Mouse (Mus musculus) heart, embryonic 15.5 days (tissue): ENCODE results near the gene Trpm8. TPM values are rescaled to one million over a fixed set of nuclear protein-coding genes. Genes with fewer than 3 reads are reported as not detected.
A peak's percentile ranks its signal among the peaks of the same experiment; 100 is the strongest.

Experiments used
- ATAC-seq: fragments of 200-750 bp; cut with Nextera tagmentation; replicated peaks from 2 replicates; pipeline ENCODE4 v1.8.0; 2017; ENCODE audit warnings: low read depth, moderate TSS enrichment; ENCODE audit not compliant: insufficient number of reproducible peaks, insufficient read depth, low FRiP score
- H3K27ac ChIP-seq: fragments of 300-500 bp; sonication (generic); 2 replicates; pipeline ENCODE4 v1.5.1; 2015; ENCODE audit warnings: mild to moderate bottlenecking, inconsistent platforms
- H3K27me3 ChIP-seq: fragments of 300-500 bp; sonication (generic); 2 replicates; pipeline ENCODE4 v1.6.1; 2015; ENCODE audit warnings: inconsistent platforms
- H3K36me3 ChIP-seq: fragments of 300-500 bp; sonication (generic); 2 replicates; pipeline ENCODE4 v1.6.1; 2015; ENCODE audit warnings: mild to moderate bottlenecking, inconsistent platforms
- H3K4me1 ChIP-seq: fragments of 300-500 bp; sonication (generic); replicated peaks from 2 replicates; pipeline ENCODE4 v1.6.1; 2015; ENCODE audit warnings: inconsistent platforms
- H3K4me2 ChIP-seq: fragments of 300-500 bp; sonication (generic); 2 replicates; pipeline ENCODE4 v1.6.1; 2015; ENCODE audit warnings: inconsistent platforms, mild to moderate bottlenecking, moderate library complexity
- H3K4me3 ChIP-seq: fragments of 300-500 bp; sonication (generic); 2 replicates; pipeline ENCODE4 v1.5.1; 2015; ENCODE audit warnings: mild to moderate bottlenecking, inconsistent platforms
- H3K9ac ChIP-seq: fragments of 300-500 bp; sonication (generic); 2 replicates; pipeline ENCODE4 v1.6.1; 2015; ENCODE audit warnings: mild to moderate bottlenecking, inconsistent platforms
- H3K9me3 ChIP-seq: fragments of 300-500 bp; sonication (generic); replicated peaks from 2 replicates; pipeline ENCODE4 v1.6.1; 2016; ENCODE audit warnings: inconsistent platforms
- WGBS: fragments of 180-500 bp; shearing (Covaris S2); methylation state at CpG from one replicate; pipeline ENCODE4 v1.1.7; 2015; ENCODE audit warnings: mixed read lengths; 5-methylcytosine and 5-hydroxymethylcytosine counted together
- polyA plus RNA-seq: library from polyadenylated mRNA; unstranded; fragments of >200 nt; fragmentation: Nextera tagmentation; extraction: Ambion mirVana; gene quantifications from 2 replicates; pipeline ENCODE4 v1.2.1, GENCODE M21; 2015

Gene Trpm8
- polyA plus RNA-seq, 1 experiment from 2014 or later: not detected

- 72% methylated on average over 7 of the region's 7 CpGs for WGBS
- Histone ChIP-seq H3K9ac (no peak overlapping the region), H3K27ac (no peak overlapping the region), H3K36me3 (no peaks in the 10 kb centered on the region), H3K4me1 (no peaks in the 10 kb centered on the region), H3K4me2 (no peak overlapping the region), H3K4me3 (no peak overlapping the region), H3K9me3 (peaks cover 42% of the 10 kb centered on the region), H3K27me3 (no peaks in the 10 kb centered on the region)
- ATAC-seq: peak; percentile 0; the same call in 1 of the 2 replicates
These were observed 27.9 kb upstream of the Trpm8 start for GRCm38 (mm10) chr1:88249596-88249995.

- no peaks in the 10 kb centered on the region for H3K27me3 ChIP-seq
- H3K36me3 ChIP-seq: no peaks in the 10 kb centered on the region
- 73% methylated on average over 5 of the region's 5 CpGs for WGBS
- no peaks in the 10 kb centered on the region for H3K4me1 ChIP-seq
- no peak overlapping the region for H3K4me2 ChIP-seq
- no peak overlapping the region for H3K4me3 ChIP-seq
- H3K9me3 ChIP-seq: peaks cover 38% of the 10 kb centered on the region
- no peak overlapping the region for H3K27ac ChIP-seq
- no peak overlapping the region for H3K9ac ChIP-seq
- ATAC-seq: no peak
These were observed 27.4 kb upstream of the Trpm8 start for GRCm38 (mm10) chr1:88250023-88250422.

GRCm38 (mm10) chr1:88253106-88253505 is 24.4 kb upstream of the Trpm8 start:
- no peak overlapping the region for H3K4me3 ChIP-seq
- H3K27me3 ChIP-seq: no peaks in the 10 kb centered on the region
- 66% methylated on average over 8 of the region's 8 CpGs for WGBS
- peaks cover 33% of the 10 kb centered on the region for H3K9me3 ChIP-seq
- no peaks in the 10 kb centered on the region for H3K36me3 ChIP-seq
- no peak overlapping the region for H3K9ac ChIP-seq
- no peak overlapping the region for H3K27ac ChIP-seq
- ATAC-seq: no peak
- no peaks in the 10 kb centered on the region for H3K4me1 ChIP-seq
- no peak overlapping the region for H3K4me2 ChIP-seq

GRCm38 (mm10) chr1:88253540-88253939 is 23.9 kb upstream of the Trpm8 start:
- no peaks in the 10 kb centered on the region for H3K4me1 ChIP-seq
- H3K9me3 ChIP-seq: peaks cover 33% of the 10 kb centered on the region
- H3K36me3 ChIP-seq: no peaks in the 10 kb centered on the region
- H3K4me3 ChIP-seq: no peak overlapping the region
- WGBS: 64% methylated on average over 6 of the region's 6 CpGs
- H3K27ac ChIP-seq: no peak overlapping the region
- H3K27me3 ChIP-seq: no peaks in the 10 kb centered on the region
- H3K4me2 ChIP-seq: no peak overlapping the region
- H3K9ac ChIP-seq: no peak overlapping the region
- ATAC-seq: no peak

- Histone ChIP-seq H3K4me1 (peaks cover 10% of the 10 kb centered on the region), H3K4me3 (no peak overlapping the region), H3K9ac (no peak overlapping the region), H3K36me3 (no peaks in the 10 kb centered on the region), H3K27me3 (no peaks in the 10 kb centered on the region), H3K4me2 (no peak overlapping the region), H3K27ac (no peak overlapping the region), H3K9me3 (peaks cover 22% of the 10 kb centered on the region)
- ATAC-seq: no peak
- 80% methylated on average over 12 of the region's 12 CpGs for WGBS
These were observed 22.5 kb upstream of the Trpm8 start for GRCm38 (mm10) chr1:88254793-88255465.

- H3K9ac ChIP-seq: no peak overlapping the region
- H3K9me3 ChIP-seq: peaks cover 16% of the 10 kb centered on the region
- H3K27me3 ChIP-seq: no peaks in the 10 kb centered on the region
- H3K27ac ChIP-seq: no peak overlapping the region
- no peaks in the 10 kb centered on the region for H3K36me3 ChIP-seq
- peaks cover 14% of the 10 kb centered on the region for H3K4me1 ChIP-seq
- no peak overlapping the region for H3K4me2 ChIP-seq
- ATAC-seq: 0 out of 2 replicates have a peak, but pooled peaks have one; percentile 3
- H3K4me3 ChIP-seq: no peak overlapping the region
- 55% methylated on average over 2 of the region's 2 CpGs for WGBS
These were observed 22.0 kb upstream of the Trpm8 start for GRCm38 (mm10) chr1:88255466-88255857.

GRCm38 (mm10) chr1:88255989-88256754 is 21.3 kb upstream of the Trpm8 start:
- Histone ChIP-seq H3K9ac (no peak overlapping the region), H3K36me3 (0 out of 2 replicates have a peak, but pooled peaks cover 7% of the 10 kb centered on the region), H3K27ac (no peak overlapping the region), H3K4me1 (peaks cover 14% of the 10 kb centered on the region), H3K9me3 (peaks cover 9% of the 10 kb centered on the region; the same call in 1 of the 2 replicates), H3K4me3 (no peak overlapping the region), H3K27me3 (no peaks in the 10 kb centered on the region), H3K4me2 (no peak overlapping the region)
- 74% methylated on average over 13 of the region's 13 CpGs for WGBS
- no peak; the same call in 1 of the 2 replicates for ATAC-seq

- WGBS: 71% methylated on average over 10 of the region's 10 CpGs
- ATAC-seq: no peak
- Histone ChIP-seq H3K36me3 (0 out of 2 replicates have a peak, but pooled peaks cover 12% of the 10 kb centered on the region), H3K9me3 (peaks cover 6% of the 10 kb centered on the region; the same call in 1 of the 2 replicates), H3K4me3 (no peak overlapping the region), H3K27ac (no peak overlapping the region), H3K4me2 (no peak overlapping the region), H3K4me1 (peaks cover 16% of the 10 kb centered on the region), H3K27me3 (no peaks in the 10 kb centered on the region), H3K9ac (no peak overlapping the region)
These were observed 20.4 kb upstream of the Trpm8 start for GRCm38 (mm10) chr1:88256886-88257663.

GRCm38 (mm10) chr1:88257681-88258080 is 19.8 kb upstream of the Trpm8 start:
- Histone ChIP-seq H3K4me3 (no peak overlapping the region), H3K27me3 (no peaks in the 10 kb centered on the region), H3K4me2 (no peak overlapping the region), H3K36me3 (peaks cover 18% of the 10 kb centered on the region), H3K27ac (no peak overlapping the region), H3K9ac (no peak overlapping the region), H3K9me3 (0 out of 2 replicates have a peak, but pooled peaks cover 3% of the 10 kb centered on the region), H3K4me1 (peaks cover 22% of the 10 kb centered on the region)
- ATAC-seq: no peak
- WGBS: 74% methylated on average over 6 of the region's 6 CpGs

- H3K4me2 ChIP-seq: no peak overlapping the region
- peaks cover 23% of the 10 kb centered on the region for H3K4me1 ChIP-seq
- no peak for ATAC-seq
- no peak overlapping the region for H3K9ac ChIP-seq
- peaks cover 24% of the 10 kb centered on the region for H3K36me3 ChIP-seq
- 63% methylated on average over 6 of the region's 6 CpGs for WGBS
- no peak overlapping the region for H3K27ac ChIP-seq
- H3K9me3 ChIP-seq: 0 out of 2 replicates have a peak, but pooled peaks cover 3% of the 10 kb centered on the region
- no peak overlapping the region for H3K4me3 ChIP-seq
- H3K27me3 ChIP-seq: no peaks in the 10 kb centered on the region
These were observed 19.1 kb upstream of the Trpm8 start for GRCm38 (mm10) chr1:88258361-88258760.
